Mouse (Mus musculus): ENCODE measurements around the gene Gimap5.
A peak's percentile ranks its signal among the peaks of the same experiment; 100 is the strongest.

Gene Gimap5

DNA sequence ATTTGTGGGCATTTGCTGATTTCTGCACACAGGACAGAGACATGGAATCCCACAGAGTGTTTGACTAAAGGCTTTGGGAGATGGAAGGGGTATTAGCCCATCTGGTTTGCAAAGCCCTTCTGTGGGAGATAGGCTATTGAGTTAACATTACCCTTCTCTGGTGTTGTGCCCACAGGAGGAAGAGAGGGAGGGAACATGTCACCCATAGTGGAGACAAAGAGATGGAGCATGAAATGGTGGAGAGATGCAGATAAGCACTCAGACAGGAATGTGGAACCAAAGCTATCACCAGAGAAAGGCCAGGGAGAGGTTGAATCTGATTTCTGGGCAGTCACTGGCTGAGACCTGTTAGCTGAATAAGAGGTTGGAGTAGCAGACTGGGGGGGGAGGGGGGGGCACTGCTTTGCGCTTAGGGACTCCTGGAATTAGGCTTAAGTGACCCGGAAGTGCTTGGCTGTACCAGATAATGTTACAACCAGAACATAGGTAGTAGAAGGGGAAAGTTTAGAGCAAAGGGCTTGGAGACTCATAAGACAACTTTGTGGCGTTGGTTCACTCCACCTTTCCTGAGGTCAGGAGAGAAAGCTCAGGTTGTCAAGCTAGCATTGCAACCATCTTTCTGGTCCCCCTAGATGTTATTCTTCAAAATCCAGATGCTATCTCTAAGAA, 5.4 kb upstream of the Gimap5 start:
- DNase-seq (ENCODE audit: low spot score in 2 of 2): no peak

DNA sequence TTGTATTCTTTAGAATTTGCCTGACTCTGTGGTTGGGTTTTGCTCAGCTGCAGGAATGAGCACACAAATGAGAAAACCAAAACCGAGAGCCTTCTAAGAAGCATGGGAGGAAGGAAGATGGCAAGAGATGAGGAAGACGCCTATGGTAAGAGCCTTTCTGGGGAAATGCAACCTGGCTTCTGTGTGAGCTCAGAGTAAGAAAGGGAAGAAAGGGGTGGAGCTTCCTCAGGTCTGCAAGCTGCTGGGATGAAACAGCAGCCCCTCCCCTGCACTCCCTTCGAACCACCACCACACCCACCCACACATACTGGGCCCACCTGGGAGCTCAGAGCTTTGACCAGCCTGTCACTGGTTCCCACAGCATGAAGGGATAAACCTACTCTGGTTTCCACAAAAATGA, 4.7 kb upstream of the Gimap5 start:
- DNase-seq (ENCODE audit: low spot score in 2 of 2): no peak

DNA sequence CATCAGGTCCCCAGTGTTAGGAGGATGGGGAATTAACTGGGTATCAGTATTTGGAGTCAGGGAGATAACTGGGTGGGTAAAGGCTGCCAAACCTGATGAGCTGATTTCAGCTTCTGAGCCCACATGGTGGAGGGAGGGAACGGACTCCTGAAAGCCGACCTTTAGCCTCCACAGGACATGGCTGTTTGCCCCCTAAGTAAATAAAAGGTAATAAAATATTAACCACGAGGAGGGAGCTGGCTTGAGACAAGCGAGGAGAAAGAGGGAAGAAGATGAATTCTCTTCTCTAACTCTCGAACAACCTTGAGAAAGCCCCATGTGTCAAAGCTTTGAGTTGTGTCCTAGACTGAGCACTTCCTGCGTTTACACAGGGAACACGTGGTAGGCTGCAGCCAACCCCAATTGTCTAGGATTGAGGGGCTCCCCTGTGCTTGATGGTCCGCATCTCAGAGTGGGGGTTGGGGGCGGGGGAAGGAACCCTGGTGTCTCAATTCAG, 4.2 kb upstream of the Gimap5 start:
- no peak for DNase-seq (ENCODE audit: low spot score in 2 of 2)

DNA sequence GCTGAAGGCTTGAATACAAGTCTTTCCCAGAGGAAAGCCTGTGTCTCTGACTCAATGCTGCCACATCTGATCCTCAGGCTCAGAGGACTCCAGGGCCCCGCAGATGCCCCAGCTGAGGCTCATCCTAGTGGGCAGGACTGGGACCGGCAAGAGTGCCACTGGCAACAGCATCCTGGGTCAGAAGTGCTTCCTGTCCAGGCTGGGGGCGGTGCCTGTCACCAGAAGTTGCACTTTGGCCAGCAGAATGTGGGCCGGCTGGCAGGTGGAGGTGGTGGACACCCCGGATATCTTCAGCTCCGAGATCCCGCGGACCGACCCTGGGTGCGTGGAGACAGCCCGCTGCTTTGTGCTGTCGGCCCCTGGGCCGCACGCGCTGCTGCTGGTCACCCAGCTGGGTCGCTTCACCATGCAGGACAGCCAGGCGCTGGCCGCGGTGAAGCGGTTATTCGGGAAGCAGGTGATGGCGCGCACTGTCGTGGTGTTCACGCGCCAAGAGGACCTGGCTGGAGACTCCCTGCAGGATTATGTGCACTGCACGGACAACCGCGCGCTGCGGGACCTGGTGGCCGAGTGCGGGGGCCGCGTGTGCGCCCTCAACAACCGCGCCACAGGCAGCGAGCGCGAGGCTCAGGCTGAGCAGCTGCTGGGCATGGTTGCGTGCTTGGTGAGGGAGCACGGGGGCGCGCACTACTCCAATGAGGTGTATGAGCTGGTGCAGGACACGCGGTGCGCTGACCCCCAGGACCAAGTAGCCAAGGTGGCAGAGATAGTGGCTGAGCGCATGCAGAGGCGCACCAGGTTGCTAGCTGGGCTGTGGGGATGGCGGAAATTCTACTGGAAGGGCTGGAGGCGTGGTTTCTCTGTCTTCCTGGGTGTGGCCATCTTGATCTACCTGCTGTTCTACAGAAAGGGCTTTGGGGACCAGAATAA, 3.3 kb upstream of the Gimap5 start:
- DNase-seq (ENCODE audit: low spot score in 2 of 2): no peak

DNA sequence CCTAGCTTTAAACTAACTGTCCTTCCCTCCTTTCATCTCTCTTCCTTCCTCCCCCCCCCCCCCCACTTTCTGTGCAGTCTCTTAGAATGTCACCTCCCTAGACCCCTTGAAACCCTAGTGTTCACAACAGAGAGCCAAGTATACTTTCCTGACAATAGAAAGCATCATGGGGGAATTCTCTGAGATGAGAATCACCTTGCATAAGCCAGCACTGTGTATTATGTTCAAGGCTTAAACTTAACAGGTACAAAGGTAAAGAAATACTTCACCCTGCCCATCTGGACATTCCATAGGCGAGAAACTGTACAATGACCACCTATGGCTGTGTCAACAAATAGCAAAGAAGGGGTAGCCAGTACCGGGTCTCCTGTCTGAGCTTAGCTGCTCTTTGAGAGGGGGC, 507 bp upstream of the Gimap5 start:
- no peak for DNase-seq (ENCODE audit: low spot score in 2 of 2)

DNA sequence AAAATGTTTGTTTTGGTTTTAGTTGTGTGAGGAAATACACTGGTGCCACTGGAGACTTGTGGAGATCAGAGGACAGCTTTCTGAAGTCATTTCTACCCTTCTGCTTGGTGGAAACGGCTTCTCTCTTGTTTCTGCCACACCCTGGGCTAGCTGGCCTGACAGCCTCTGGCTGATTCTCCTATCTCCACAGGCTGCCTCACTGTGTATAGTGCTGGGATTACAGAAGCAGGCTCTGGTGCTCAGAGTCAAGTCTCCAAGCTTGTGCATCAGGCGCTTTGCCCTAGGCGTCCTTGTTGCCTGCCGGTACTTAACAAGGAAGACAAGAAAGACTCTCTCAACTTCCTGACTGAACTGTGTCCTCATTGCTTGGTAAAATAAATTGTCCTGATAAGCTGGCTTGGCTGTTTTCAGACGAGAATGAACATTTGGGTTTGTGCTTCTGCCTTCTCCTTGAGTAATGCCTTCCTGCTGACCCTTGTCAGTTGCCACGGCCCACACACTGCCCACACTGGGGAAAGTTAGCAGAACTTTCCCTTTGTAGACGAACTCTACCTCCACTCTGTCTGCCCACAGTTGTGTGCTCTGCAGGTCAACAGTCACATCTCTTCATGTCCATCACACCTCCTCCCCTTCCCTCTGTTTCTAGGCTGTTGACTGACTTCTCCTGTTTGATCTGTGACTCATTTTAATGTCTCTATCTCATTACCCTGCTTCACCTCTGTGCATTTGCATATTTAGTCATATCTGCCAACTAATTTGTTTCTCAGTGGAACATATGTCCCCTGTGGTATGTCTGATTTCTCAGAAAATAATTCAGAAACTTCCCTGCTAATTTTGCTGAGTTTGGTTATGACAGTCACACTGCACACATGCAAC, 1.3 kb downstream of the Gimap5 start:
- DNase-seq (ENCODE audit: low spot score in 2 of 2): no peak

DNA sequence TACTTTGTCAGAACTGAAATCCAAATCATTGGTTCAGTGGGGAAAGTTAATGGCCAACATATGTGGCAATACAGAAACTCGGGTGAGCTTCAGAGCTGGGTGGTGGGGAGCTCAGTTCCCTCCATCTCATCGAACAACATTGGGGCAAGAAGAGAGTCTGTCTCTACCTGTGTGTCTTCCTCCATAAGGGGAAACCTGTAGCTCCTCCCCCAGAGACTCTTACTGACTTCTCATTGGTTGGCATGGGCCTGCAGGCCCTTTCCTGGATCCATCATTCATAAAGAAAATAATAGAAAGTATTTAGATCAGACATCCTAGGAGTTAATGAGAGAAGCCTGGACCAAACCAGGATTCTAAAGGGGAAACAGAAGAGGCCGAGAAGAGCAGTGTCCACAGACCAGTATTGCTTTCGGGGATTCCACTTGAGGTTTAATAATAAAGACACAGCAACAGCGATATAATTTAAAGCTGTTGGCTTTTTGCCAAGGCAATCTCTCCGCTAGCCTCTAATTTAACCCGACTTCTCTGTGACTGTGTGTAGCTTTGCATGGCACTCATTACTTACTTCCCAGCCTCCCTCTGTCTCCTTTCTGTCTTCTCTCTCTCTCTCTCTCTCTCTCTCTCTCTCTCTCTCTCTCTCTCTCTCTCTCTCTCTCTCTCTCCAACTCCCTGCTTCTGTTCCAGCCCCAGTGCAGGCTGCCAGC, 17.7 kb downstream of the Gimap5 start:
- no peak for DNase-seq (ENCODE audit: low spot score in 2 of 2)

DNA sequence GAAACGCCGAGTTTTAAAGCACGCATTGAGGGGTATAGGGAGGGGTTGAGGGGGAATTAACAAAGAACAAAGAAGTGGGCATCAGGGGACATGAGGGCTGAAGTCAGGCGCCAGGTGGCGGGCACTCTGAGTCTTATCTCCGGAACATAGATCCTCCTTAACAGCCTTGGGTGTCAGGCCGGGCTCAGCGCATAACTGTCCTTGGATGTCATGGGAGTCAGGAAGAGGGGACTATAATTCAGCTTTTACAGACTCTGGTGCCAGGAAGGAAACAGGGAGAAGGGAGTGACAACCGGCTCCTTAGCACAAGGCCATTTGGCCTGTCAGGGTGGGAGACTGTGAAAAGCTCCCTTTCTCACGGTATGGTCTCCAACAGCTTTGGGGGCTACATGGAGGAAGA, 18.5 kb downstream of the Gimap5 start:
- no peak for DNase-seq (ENCODE audit: low spot score in 2 of 2)

DNA sequence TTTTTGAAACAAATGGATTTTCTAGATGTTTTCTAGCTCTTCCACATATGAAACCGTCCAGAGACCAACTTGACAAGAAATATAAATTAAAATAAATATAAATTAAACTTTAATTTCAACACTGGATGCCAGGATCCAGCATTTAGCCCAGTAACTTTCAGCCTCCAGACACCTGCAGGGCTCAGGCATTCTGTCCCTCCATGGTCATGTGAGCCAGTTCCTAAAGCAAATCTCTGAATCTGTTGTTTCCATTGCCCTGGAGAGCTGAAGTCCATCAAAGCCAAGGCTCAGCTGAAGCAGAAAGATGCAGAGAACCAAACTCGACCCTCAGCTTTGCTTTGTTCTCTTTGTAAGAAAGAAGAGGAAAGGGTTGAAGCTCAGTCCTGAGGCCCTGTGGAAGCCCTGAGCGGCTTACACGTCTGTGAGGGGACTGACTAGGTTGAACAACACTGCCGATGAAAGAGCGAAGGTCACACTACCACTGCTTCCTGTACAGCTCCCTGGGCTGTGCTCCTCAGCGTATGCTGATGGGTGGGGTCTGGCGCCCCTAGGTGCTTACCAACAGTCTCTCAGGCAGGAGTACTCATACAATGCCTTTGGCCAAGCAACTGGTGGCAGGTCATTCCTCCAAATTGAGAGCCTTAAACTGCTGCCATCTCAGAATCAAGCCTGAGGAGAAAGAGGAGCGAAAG, 22.3 kb downstream of the Gimap5 start:
- no peak for DNase-seq (ENCODE audit: low spot score in 2 of 2)

DNA sequence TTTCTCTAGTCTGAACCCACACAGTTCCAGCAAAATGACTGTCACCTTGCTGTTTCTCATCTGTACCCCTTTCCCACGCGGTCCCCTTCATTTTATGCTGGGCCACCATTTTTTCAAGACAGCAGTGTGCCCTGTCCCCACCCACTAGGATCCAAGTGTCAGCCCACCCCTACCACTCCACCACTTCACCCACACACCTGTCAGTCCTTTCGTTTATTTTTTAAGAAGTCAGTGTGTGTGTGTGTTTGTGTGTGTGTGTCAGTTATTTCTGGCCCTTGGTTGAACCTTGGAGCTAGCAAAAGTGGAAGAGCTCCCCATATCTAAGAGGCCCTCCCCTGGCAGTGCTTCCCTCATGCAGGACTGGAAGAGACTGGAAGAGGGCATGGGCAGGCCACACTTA, 22.9 kb downstream of the Gimap5 start:
- DNase-seq (ENCODE audit: low spot score in 2 of 2): no peak

DNA sequence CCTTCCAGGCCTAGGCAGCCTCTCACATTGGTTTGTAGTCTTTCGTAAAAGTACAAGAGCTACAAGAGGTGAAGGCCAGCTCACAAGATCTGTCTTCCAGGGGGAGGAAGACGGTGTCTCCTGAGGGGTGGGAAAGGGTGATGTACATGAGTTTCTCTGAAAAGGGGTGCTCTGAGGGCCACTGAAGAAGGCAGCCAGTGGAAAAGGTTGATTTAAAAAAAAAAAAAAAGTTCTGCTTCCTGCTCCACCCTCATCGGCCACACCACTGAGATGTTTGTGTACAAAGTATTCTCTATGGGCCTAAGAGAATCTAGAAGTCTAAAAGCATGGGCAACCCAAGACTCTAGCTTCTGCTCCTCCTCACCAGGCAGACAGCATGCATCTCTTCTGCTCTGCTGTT, 24.7 kb downstream of the Gimap5 start, which contains the start of gene Gimap3:
Gene Gimap3 (minus strand): TSS at position 156 of the 400 bp plus-strand sequence.
- no peak for DNase-seq (ENCODE audit: low spot score in 2 of 2)

DNA sequence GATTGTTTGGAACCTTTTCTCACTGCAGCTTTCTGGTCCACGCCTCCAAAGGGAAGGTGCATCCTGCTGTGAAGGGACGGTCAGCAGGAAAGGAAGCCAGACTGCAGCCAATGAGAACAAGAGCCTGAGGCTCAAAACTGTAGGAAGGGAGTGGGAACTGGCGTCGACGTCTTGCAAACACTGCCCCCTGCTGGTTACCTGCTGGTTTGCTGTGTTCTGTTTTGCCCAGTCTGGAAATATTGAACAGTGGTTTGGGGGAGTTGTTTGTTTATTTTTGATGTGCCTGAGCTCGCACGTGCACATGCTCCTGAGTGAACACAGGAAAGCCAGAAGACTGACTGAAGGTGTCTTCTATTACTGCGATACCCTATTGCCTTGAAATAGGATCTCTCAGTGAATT, 26.0 kb downstream of the Gimap5 start:
- peak; percentile 39 to 72 for DNase-seq (ENCODE audit: low spot score in 2 of 2)

DNA sequence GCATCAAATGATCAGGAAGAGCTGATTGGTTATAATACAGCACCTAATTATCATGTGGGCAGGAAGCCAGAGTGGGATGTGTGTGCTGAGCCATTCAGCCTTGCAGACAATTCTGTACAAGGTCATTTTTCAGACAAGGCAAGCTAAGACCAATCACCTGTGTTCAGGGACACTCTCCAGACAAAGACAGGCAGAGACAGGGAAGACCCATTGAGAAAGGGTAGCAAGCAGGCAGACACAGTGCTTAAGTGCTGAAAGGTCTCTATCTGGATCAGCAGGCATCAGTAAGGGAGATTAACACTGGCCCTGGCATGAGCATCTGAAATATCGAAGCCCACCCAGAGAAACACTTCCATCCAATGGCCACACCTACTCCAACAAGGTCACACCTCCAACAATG, 38.4 kb downstream of the Gimap5 start:
- no peak for DNase-seq (ENCODE audit: low spot score in 2 of 2)

DNA sequence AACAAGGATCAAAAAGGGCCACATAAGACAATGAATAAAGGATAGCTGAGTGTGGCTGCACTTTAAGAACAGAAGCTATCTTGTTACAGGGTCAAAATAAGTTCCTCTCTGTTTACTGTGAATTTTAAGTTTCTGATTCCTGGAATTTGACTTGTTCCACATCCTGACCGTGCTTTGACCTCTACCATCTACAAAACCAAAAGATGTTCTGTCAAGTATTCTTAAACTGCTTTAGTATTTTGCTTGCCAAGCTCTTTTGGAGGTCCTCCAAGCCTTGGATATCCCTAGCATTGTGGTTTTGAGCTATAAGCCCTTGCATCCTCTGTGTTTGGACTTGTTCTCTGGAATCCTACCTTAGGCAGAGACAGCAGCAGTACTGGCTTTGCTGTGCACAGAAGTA, 39.2 kb downstream of the Gimap5 start:
- DNase-seq (ENCODE audit: low spot score in 2 of 2): no peak

DNA sequence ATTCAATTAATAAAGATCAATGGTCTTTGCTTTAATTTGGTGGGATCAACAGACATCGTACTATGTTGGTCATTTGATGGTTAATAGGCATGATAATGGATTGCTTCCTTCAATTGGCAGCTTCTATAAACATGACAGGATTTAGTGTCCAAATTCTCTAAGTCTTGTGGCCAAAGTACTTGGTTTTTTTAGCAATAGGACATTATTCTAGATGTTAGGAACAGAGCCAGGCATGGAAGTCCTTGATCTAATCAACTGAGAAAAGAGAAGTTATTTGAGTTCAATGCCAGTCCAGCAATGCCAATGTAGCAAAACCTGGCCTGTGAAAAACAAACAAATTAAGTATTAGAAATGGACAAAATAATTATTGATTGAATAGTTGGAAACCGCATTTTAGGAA, 39.6 kb downstream of the Gimap5 start:
- no peak for DNase-seq (ENCODE audit: low spot score in 2 of 2)

DNA sequence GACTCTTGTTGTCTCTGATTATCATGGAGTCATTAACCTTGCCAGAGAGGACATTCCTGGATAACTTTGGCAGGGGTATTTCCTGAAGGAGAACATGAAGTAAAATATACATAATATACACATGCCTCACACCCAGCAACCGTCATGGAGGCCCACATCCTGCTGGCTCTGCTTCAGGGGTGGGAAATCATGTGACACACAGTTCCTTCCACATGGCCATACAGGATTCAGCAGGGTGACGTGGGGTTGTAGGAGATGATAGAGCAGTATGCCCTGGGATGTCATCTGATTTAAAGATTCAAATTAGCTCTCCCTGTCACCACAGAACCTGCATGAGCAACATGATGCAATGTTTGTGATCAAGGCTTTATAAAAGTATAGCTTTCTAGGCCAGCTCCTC, 41.9 kb downstream of the Gimap5 start:
- DNase-seq (ENCODE audit: low spot score in 2 of 2): no peak

DNA sequence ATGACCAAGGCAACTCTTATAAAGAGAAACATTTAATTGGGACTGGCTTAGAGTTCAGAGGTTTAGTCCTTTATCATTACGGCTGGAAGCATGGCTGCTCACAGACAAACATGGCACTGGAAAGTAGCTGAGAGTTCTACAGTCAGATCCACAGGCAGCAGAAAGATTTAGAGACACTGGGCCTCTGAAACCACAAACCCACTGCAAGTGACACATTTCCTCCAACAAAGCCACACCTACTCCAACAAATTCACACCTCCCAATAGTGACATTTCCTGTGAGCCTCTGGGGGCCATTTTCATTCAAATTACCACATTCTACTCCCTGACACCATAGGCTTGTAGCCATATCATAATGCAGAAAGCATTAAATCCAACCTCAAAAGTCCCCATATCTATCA, 55.9 kb downstream of the Gimap5 start:
- DNase-seq (ENCODE audit: low spot score in 2 of 2): no peak

DNA sequence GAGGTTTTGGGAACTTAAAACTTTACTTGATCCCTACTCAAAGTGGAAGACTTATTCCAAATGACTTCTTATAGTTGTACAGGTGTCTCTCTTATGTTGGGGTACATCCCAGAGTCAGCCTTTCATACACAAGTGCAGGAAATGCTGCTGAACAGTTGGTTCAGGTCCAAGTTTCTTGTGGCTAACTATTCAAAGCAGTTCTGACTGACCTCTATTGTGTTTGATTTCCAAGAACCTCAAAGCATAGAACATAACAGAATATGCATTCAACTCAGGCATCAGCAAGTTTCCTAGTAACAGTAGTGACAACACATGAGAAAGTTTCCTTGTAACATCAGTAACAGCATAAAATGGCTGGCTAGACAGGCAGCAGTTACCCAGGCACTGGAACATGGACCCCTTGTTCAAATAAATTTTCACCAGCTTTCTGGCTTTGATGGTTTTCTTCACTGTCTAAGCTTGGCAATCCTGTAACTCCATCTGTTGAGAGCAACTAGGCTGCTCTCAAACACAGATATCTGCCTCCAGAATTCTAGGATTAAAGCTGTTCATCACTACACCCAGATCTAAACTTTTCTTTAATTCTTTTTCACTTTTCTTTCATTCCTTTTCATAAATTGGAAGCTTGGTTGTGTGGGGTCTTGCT, 57.5 kb downstream of the Gimap5 start:
- DNase-seq (ENCODE audit: low spot score in 2 of 2): no peak

All from frontal cortex, postnatal 14 days (tissue).